Mouse (Mus musculus) layer of hippocampus, adult 9-10 months (tissue): ENCODE measurements around the gene Inca1.

Source experiments
- DNase-seq: peaks from one replicate; pipeline ENCODE4 v3.0.0; 2022; ENCODE audit warnings: low spot score

Gene Inca1

GRCm38 (mm10) chr11:70669582-70670345 is 30.2 kb downstream of the Inca1 start:
- no peak for DNase-seq

GRCm38 (mm10) chr11:70668771-70669505 is 31.0 kb downstream of the Inca1 start, which contains the start of gene Spag7:
TSS of gene Spag7 (minus strand) at chr11:70669416.
- peak; percentile 99 for DNase-seq

- DNase-seq: no peak
Observed at GRCm38 (mm10) chr11:70668335-70668770, 31.6 kb downstream of the Inca1 start.

GRCm38 (mm10) chr11:70667271-70668150 is 32.4 kb downstream of the Inca1 start:
- DNase-seq: no peak

- DNase-seq: no peak
Observed at GRCm38 (mm10) chr11:70666687-70667086, 33.3 kb downstream of the Inca1 start.

GRCm38 (mm10) chr11:70664741-70665140 is 35.2 kb downstream of the Inca1 start:
- DNase-seq: no peak

GRCm38 (mm10) chr11:70663957-70664356 is 36.0 kb downstream of the Inca1 start:
- DNase-seq: no peak

- DNase-seq: no peak
Observed at GRCm38 (mm10) chr11:70663101-70663500, 36.9 kb downstream of the Inca1 start.

GRCm38 (mm10) chr11:70660571-70660970 is 39.4 kb downstream of the Inca1 start:
- no peak for DNase-seq

- DNase-seq: no peak
Observed at GRCm38 (mm10) chr11:70658942-70659341, 41.0 kb downstream of the Inca1 start.

- DNase-seq: no peak
Observed at GRCm38 (mm10) chr11:70658521-70658920, 41.4 kb downstream of the Inca1 start.

GRCm38 (mm10) chr11:70657991-70658390 is 42.0 kb downstream of the Inca1 start:
- DNase-seq: no peak

- DNase-seq: no peak
Observed at GRCm38 (mm10) chr11:70657573-70657972, 42.4 kb downstream of the Inca1 start.

- no peak for DNase-seq
Observed at GRCm38 (mm10) chr11:70656964-70657363, 43.0 kb downstream of the Inca1 start, which contains the start of gene Eno3. TSS of gene Eno3 (plus strand) at chr11:70657202.

- DNase-seq: no peak
Observed at GRCm38 (mm10) chr11:70656456-70656927, 43.5 kb downstream of the Inca1 start.

- DNase-seq: no peak
Observed at GRCm38 (mm10) chr11:70655571-70656455, 44.1 kb downstream of the Inca1 start.

- DNase-seq: no peak
Observed at GRCm38 (mm10) chr11:70654923-70655570, 44.9 kb downstream of the Inca1 start.

GRCm38 (mm10) chr11:70654198-70654922 is 45.6 kb downstream of the Inca1 start, which contains the start of gene Pfn1:
TSS of gene Pfn1 (minus strand) at chr11:70654644.
- no peak for DNase-seq

- no peak for DNase-seq
Observed at GRCm38 (mm10) chr11:70653345-70654197, 46.4 kb downstream of the Inca1 start.
